Mouse (Mus musculus) limb, embryonic 12.5 days (tissue): Measurements from ENCODE around the gene Tfrc. TPM values are rescaled to one million over a fixed set of nuclear protein-coding genes. Genes with fewer than 3 reads are reported as not detected.

ENCODE experiments used
- ATAC-seq: fragments of 200-750 bp; cut with Nextera tagmentation; 2 replicates; pipeline ENCODE4 v1.8.0; 2017; ENCODE audit warnings: low read depth, moderate TSS enrichment; ENCODE audit not compliant: insufficient number of reproducible peaks, insufficient read depth, low FRiP score, low TSS enrichment
- H3K27ac ChIP-seq: fragments of 300-500 bp; sonication (generic); 2 replicates; pipeline ENCODE4 v1.5.1; 2016; ENCODE audit warnings: mild to moderate bottlenecking, moderate library complexity
- H3K27me3 ChIP-seq: fragments of 300-500 bp; sonication (generic); 2 replicates; pipeline ENCODE4 v1.6.1; 2016; ENCODE audit warnings: mild to moderate bottlenecking, moderate library complexity
- H3K36me3 ChIP-seq: fragments of 300-500 bp; sonication (generic); 2 replicates; pipeline ENCODE4 v1.6.1; 2016; ENCODE audit warnings: mild to moderate bottlenecking, moderate library complexity
- H3K4me1 ChIP-seq: fragments of 300-500 bp; sonication (generic); replicated peaks from 2 replicates; pipeline ENCODE4 v1.6.1; 2016
- H3K4me2 ChIP-seq: fragments of 300-500 bp; sonication (generic); 2 replicates; pipeline ENCODE4 v1.6.1; 2016; ENCODE audit warnings: mild to moderate bottlenecking, moderate library complexity
- H3K4me3 ChIP-seq: fragments of 300-500 bp; sonication (generic); replicated peaks from 2 replicates; pipeline ENCODE4 v1.5.1; 2016; ENCODE audit warnings: mild to moderate bottlenecking
- H3K9ac ChIP-seq: fragments of 300-500 bp; sonication (generic); replicated peaks from 2 replicates; pipeline ENCODE4 v1.6.1; 2016; ENCODE audit warnings: mild to moderate bottlenecking, moderate library complexity
- H3K9me3 ChIP-seq: fragments of 300-500 bp; sonication (generic); 2 replicates; pipeline ENCODE4 v1.6.1; 2016; ENCODE audit warnings: mild to moderate bottlenecking, moderate library complexity
- WGBS: fragments of 180-500 bp; shearing (Covaris S2); methylation state at CpG from one replicate; pipeline ENCODE4 v1.1.7; 2016; 5-methylcytosine and 5-hydroxymethylcytosine counted together
- polyA plus RNA-seq: library from polyadenylated mRNA; unstranded; fragments of >200 nt; fragmentation: Nextera tagmentation; extraction: Ambion mirVana; gene quantifications from 2 replicates; pipeline ENCODE4 v1.2.1, GENCODE M21; 2016

Gene Tfrc
- polyA plus RNA-seq, 1 experiment from 2014 or later, result 40.7 TPM

DNA sequence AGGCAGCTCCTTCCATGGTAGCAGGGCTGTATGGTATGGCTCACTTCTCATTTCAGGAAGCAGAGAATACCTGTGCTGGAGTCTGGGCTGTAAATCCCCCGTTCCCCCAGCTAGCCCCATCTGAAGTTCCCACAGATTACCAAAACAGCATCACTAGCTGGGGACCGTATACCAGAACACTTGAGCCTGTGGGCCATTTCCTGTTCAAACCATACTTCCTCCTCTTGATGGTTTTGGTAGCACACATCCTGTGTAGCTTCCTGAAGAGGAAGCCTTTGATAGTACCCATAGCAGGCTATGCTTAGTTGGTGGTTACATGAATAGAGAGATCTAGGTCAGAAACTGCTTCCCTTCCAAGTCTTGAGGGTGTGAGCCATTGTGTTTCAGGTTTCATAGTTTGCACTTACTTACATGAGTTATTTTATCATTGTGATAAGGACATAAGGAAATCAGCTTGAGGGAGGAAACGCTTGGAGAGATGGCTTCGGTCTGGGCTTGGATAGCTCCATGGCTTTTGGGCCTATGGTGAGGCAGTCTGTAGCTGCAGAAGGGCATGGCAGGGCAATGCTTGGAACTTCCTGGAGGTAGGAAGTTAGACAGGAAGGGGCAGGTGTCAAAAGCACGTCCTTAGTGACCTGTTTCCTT lies 42.4 kb downstream of the Tfrc start:
- no peak overlapping the region for H3K27ac ChIP-seq
- H3K4me2 ChIP-seq, result no peak overlapping the region
- WGBS, result 76% methylated on average over 5 of the region's 5 CpGs
- ATAC-seq, result no peak
- no peaks in the 10 kb centered on the region for H3K9me3 ChIP-seq
- peaks cover 22% of the 10 kb centered on the region; the same call in 1 of the 2 replicates for H3K36me3 ChIP-seq
- no peaks in the 10 kb centered on the region for H3K27me3 ChIP-seq
- no peak overlapping the region for H3K9ac ChIP-seq
- H3K4me1 ChIP-seq, result peaks cover 7% of the 10 kb centered on the region
- no peak overlapping the region for H3K4me3 ChIP-seq

DNA sequence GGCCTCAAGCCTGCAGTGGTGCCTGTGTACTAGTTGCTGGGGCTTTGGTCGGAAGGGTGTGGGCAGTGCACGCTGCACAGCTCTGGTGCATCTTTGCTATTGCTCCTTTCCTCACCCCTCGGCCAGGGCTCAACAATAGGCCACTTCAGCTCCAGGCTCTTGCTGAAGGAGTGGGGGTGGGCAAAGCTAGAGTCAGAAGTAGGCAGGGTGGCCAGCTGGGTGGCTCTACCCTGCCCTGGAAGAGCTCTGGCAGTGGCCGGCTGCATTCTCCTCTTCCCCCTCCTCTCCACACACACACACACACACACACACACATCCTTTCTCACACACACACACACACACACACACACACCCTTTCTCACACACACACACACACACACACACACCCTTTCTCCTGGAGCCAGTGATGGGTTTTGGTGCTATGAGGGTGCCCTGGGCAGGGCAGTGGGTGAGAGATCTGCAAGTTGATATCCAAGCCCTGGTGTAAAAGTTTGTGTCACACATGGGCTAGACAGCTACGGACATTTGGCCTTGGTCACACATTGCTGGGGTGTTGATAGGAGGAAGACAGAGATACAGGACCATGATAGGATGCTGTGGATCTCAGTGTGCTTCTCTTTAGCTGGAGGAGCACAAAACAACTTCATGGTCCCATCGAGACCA lies 45.5 kb downstream of the Tfrc start:
- Histone ChIP-seq H3K27me3 (no peaks in the 10 kb centered on the region), H3K27ac (no peak overlapping the region), H3K36me3 (peaks cover 21% of the 10 kb centered on the region; the same call in 1 of the 2 replicates), H3K9ac (no peak overlapping the region), H3K4me1 (peaks cover 28% of the 10 kb centered on the region), H3K4me3 (no peak overlapping the region), H3K9me3 (no peaks in the 10 kb centered on the region), H3K4me2 (no peak overlapping the region)
- 82% methylated on average over 5 of the region's 6 CpGs for WGBS
- no peak for ATAC-seq

DNA sequence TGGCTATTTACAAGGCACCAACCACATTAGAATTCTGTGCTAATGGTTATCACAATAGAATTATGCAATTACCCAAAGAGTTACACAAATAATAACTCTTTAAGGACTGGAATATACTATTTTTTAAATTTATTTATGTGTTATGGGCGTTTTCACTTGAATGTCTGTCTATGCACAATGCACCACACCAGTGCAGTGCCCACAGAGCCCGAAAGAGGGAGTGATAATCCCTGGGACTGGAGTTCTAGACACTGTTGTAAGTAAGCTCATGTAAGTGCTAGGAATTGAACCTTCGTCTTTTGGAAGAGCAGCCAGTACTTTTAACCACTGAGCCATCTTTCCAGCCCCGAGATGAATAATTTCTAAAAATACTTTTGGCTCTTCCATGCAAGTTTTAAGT lies 46.8 kb downstream of the Tfrc start:
- ATAC-seq, result no peak
- Histone ChIP-seq H3K9me3 (no peaks in the 10 kb centered on the region), H3K27ac (no peak overlapping the region), H3K9ac (no peak overlapping the region), H3K27me3 (no peaks in the 10 kb centered on the region), H3K4me1 (peaks cover 41% of the 10 kb centered on the region), H3K4me3 (no peak overlapping the region), H3K4me2 (no peak overlapping the region), H3K36me3 (peaks cover 18% of the 10 kb centered on the region; the same call in 1 of the 2 replicates)
- 93% methylated on average over 4 of the region's 4 CpGs for WGBS

- Histone ChIP-seq H3K36me3 (0 out of 2 replicates have a peak, but pooled peaks cover 12% of the 10 kb centered on the region), H3K9me3 (no peaks in the 10 kb centered on the region), H3K9ac (no peak overlapping the region), H3K27me3 (no peaks in the 10 kb centered on the region), H3K4me2 (no peak overlapping the region), H3K27ac (no peak overlapping the region), H3K4me3 (no peak overlapping the region), H3K4me1 (peaks cover 49% of the 10 kb centered on the region)
- no peak for ATAC-seq
- WGBS, result 83% methylated on average over 8 of the region's 8 CpGs
Observed at GRCm38 (mm10) chr16:32656321-32656720, 47.6 kb downstream of the Tfrc start.

- no peaks in the 10 kb centered on the region for H3K9me3 ChIP-seq
- ATAC-seq, result no peak
- 0 out of 2 replicates have a peak, but pooled peaks cover 12% of the 10 kb centered on the region for H3K36me3 ChIP-seq
- no peak overlapping the region for H3K9ac ChIP-seq
- H3K4me3 ChIP-seq, result no peak overlapping the region
- peaks cover 53% of the 10 kb centered on the region for H3K4me1 ChIP-seq
- H3K4me2 ChIP-seq, result no peak overlapping the region
- H3K27ac ChIP-seq, result no peak overlapping the region
- H3K27me3 ChIP-seq, result no peaks in the 10 kb centered on the region
- WGBS, result 78% methylated on average over 8 of the region's 8 CpGs
Observed at GRCm38 (mm10) chr16:32656794-32657193, 48.1 kb downstream of the Tfrc start.

GRCm38 (mm10) chr16:32657498-32658250 lies 49.0 kb downstream of the Tfrc start:
- H3K4me3 ChIP-seq, result no peak overlapping the region
- WGBS, result 91% methylated on average over 16 of the region's 16 CpGs
- ATAC-seq, result no peak

DNA sequence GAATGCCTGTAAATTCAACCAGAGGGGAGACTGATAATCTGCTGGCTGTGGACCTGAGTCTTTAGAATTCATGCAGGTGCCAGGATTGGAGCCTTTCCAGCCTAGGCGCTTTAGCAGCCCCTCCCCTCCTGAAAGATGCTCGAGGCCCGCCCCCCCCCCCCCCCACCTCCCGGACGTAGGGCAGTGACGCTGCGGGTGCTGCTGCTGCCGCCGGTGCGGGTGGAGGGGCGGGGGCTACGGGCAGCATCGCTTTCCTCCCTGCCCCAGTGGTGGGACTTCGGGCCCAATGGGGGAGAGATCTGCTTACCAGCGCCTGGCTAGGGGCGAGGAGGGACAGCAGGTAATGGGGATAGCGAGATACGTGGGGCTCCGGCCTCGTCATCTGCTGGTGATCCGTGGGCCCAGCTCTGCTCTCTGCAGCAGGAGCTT lies 50.0 kb downstream of the Tfrc start:
- Histone ChIP-seq H3K27ac (peak overlapping the region; percentile 25; the same call in 1 of the 2 replicates), H3K4me3 (peak overlapping the region; percentile 39), H3K4me2 (peak overlapping the region; percentile 80), H3K9ac (peak overlapping the region; percentile 57), H3K27me3 (no peaks in the 10 kb centered on the region), H3K36me3 (0 out of 2 replicates have a peak, but pooled peaks cover 10% of the 10 kb centered on the region), H3K4me1 (peaks cover 58% of the 10 kb centered on the region), H3K9me3 (no peaks in the 10 kb centered on the region)
- under 1% methylated on average over 17 of the region's 21 CpGs for WGBS
- no peak for ATAC-seq

More at GRCm38 (mm10) chr16:32657498-32658250, 49.0 kb downstream of the Tfrc start:
- Histone ChIP-seq H3K27ac (no peak overlapping the region), H3K36me3 (0 out of 2 replicates have a peak, but pooled peaks cover 8% of the 10 kb centered on the region), H3K27me3 (no peaks in the 10 kb centered on the region), H3K9me3 (no peaks in the 10 kb centered on the region), H3K9ac (no peak overlapping the region), H3K4me2 (0 out of 2 replicates have a peak overlapping the region, but pooled peaks have one; percentile 80), H3K4me1 (peaks cover 58% of the 10 kb centered on the region)

DNA sequence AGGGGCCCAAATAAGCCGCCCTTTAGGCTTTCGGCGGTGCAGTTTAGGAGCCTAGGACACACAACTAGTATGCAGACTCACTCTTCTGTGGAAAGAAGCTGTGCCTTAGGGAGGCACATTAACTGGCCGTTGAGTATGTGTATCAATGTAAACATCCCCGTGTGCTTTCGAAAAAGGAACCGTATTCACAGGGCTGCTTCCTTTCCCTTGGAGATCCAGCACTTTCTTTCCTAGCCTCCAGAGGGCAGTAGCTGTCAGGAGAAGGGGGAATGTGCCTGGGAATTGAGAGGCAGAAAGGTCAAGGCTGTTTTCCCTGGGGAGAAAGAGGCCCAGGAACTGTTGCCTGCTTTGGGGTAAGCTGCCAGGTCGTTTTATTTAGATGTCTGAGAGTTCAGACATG lies 50.7 kb downstream of the Tfrc start:
- Histone ChIP-seq H3K4me1 (peaks cover 54% of the 10 kb centered on the region), H3K4me2 (peak overlapping the region; percentile 80), H3K4me3 (peak overlapping the region; percentile 39), H3K27me3 (no peaks in the 10 kb centered on the region), H3K9ac (peak overlapping the region; percentile 57), H3K9me3 (no peaks in the 10 kb centered on the region), H3K36me3 (0 out of 2 replicates have a peak, but pooled peaks cover 13% of the 10 kb centered on the region), H3K27ac (no peak overlapping the region)
- ATAC-seq, result no peak
- WGBS, result 7% methylated on average over 8 of the region's 8 CpGs

- 40% methylated on average over 1 of the region's 1 CpGs for WGBS
- Histone ChIP-seq H3K27me3 (no peaks in the 10 kb centered on the region), H3K4me3 (no peak overlapping the region), H3K36me3 (0 out of 2 replicates have a peak, but pooled peaks cover 12% of the 10 kb centered on the region), H3K9me3 (no peaks in the 10 kb centered on the region), H3K4me2 (no peak overlapping the region), H3K27ac (peak overlapping the region; percentile 72; the same call in 1 of the 2 replicates), H3K4me1 (peaks cover 54% of the 10 kb centered on the region), H3K9ac (no peak overlapping the region)
- no peak for ATAC-seq
Observed at GRCm38 (mm10) chr16:32660095-32660494, 51.4 kb downstream of the Tfrc start.

- H3K9ac ChIP-seq, result peak overlapping the region; percentile 44; the same call in 1 of the 2 replicates
- H3K4me2 ChIP-seq, result peak overlapping the region; percentile 21
- peaks cover 54% of the 10 kb centered on the region for H3K4me1 ChIP-seq
- H3K36me3 ChIP-seq, result peaks cover 14% of the 10 kb centered on the region
- no peak overlapping the region for H3K4me3 ChIP-seq
- H3K27ac ChIP-seq, result peak overlapping the region; percentile 72
- no peaks in the 10 kb centered on the region for H3K27me3 ChIP-seq
- 33% methylated on average over 10 of the region's 10 CpGs for WGBS
- H3K9me3 ChIP-seq, result no peaks in the 10 kb centered on the region
- peak; percentile 45; the same call in 1 of the 2 replicates for ATAC-seq
Observed at GRCm38 (mm10) chr16:32660557-32661321, 52.0 kb downstream of the Tfrc start.
